Mouse (Mus musculus) myocyte (in vitro differentiated cells): ENCODE measurements at regions not wholly inside any gene's neighbourhood (a gene's known extent, or its start where the extent isn't known, plus 50 kb on each side); places are given as distances from the start of the nearest gene placed in this dataset.

Source experiments
- H3K27me3 ChIP-seq: one replicate; pipeline ENCODE4 v1.6.1; 2011; ENCODE audit not compliant: control insufficient read depth, insufficient read depth, insufficient read length
- H3K36me3 ChIP-seq: one replicate; pipeline ENCODE4 v1.6.1; 2011; ENCODE audit not compliant: control insufficient read depth, insufficient read depth
- H3K4me2 ChIP-seq: one replicate; pipeline ENCODE4 v1.6.1; 2011; ENCODE audit warnings: low read depth, control low read depth
- H3K4me3 ChIP-seq: one replicate; pipeline ENCODE4 v1.5.1; 2011; ENCODE audit warnings: mild to moderate bottlenecking, control low read depth, moderate library complexity
- H3K79me2 ChIP-seq: one replicate; pipeline ENCODE4 v1.6.1; 2011; ENCODE audit not compliant: control insufficient read depth, insufficient read depth
- H3ac ChIP-seq: one replicate; pipeline ENCODE4 v1.6.1; 2011; ENCODE audit not compliant: control insufficient read depth, insufficient read length
- CEBPB ChIP-seq: IDR thresholded peaks from 2 replicates; pipeline ENCODE4 v1.6.1; 2011; ENCODE audit warnings: mild to moderate bottlenecking, moderate library complexity; ENCODE audit not compliant: poor library complexity, insufficient read depth, severe bottlenecking
- E2F4 ChIP-seq: IDR thresholded peaks from one replicate; pipeline ENCODE4 v1.6.1; 2011; ENCODE audit warnings: mild to moderate bottlenecking, control low read depth, moderate library complexity; ENCODE audit not compliant: insufficient read depth
- MAX ChIP-seq: IDR thresholded peaks from one replicate; pipeline ENCODE4 v1.6.1; 2011; ENCODE audit warnings: low read depth, mild to moderate bottlenecking, control low read depth
- MYOD1 ChIP-seq, 3 experiments: IDR thresholded peaks; one replicate each; pipeline ENCODE4 v1.6.1; 2011; ENCODE audit warnings: control low read depth in 2 of 3, low read depth in 2 of 3, mild to moderate bottlenecking in 2 of 3, moderate library complexity in 1 of 3; ENCODE audit not compliant: insufficient read length in 2 of 3, control insufficient read depth in 1 of 3
- MYOG ChIP-seq, 3 experiments: IDR thresholded peaks; one replicate each; pipeline ENCODE4 v1.6.1; 2011; ENCODE audit warnings: control low read depth in 2 of 3, low read depth in 2 of 3, mild to moderate bottlenecking in 2 of 3; ENCODE audit not compliant: insufficient read length in 2 of 3, control insufficient read depth in 1 of 3, insufficient read depth in 1 of 3
- POLR2A ChIP-seq: IDR thresholded peaks from one replicate; pipeline ENCODE4 v1.6.1; 2011; ENCODE audit warnings: low read depth, mild to moderate bottlenecking, control low read depth, moderate library complexity; ENCODE audit not compliant: insufficient read length
- POLR2AphosphoS2 ChIP-seq: IDR thresholded peaks from one replicate; pipeline ENCODE4 v1.6.1; 2011; ENCODE audit warnings: low read depth, control low read depth; ENCODE audit not compliant: insufficient read length
- REST ChIP-seq: IDR thresholded peaks from one replicate; pipeline ENCODE4 v1.6.1; 2011; ENCODE audit warnings: mild to moderate bottlenecking, control low read depth, moderate library complexity; ENCODE audit not compliant: insufficient read depth, insufficient read length
- SRF ChIP-seq: IDR thresholded peaks from one replicate; pipeline ENCODE4 v1.6.1; 2011; ENCODE audit warnings: low read depth; ENCODE audit not compliant: control insufficient read depth, insufficient read length
- TCF12 ChIP-seq: IDR thresholded peaks from one replicate; pipeline ENCODE4 v1.6.1; 2011; ENCODE audit warnings: mild to moderate bottlenecking, control low read depth; ENCODE audit not compliant: poor library complexity, insufficient read depth, severe bottlenecking
- TCF3 ChIP-seq: IDR thresholded peaks from one replicate; pipeline ENCODE4 v1.6.1; 2011; ENCODE audit warnings: low read depth, control low read depth; ENCODE audit not compliant: insufficient read length
- USF1 ChIP-seq: IDR thresholded peaks from one replicate; pipeline ENCODE4 v1.6.1; 2011; ENCODE audit warnings: low read depth, mild to moderate bottlenecking, control low read depth, moderate library complexity

DNA sequence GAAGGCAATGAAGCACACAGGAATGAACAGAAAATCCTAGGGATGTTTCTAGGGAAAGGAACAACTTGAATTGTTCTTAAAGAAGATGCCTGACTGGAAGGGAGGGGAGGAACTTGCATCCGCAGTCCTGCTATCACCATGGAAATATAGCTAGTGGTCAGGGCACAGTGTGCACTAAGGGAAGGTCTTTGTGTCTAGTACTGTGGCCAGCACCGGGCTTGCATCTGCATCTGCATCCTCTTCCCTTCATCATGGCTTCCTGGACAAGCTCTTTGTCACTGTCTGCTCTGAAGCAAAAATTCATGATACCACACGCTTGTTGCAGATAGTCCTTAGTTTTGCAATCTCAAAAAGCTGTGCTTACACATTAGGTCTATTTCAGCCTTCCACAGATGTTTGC, 241.0 kb upstream of the Adgrl2 start:
- Histone ChIP-seq H3K36me3 (no peaks in the 10 kb centered on the region), H3K79me2 (no peaks in the 10 kb centered on the region), H3K4me3 (no peak overlapping the region), H3ac (no peak overlapping the region), H3K27me3 (no peaks in the 10 kb centered on the region), H3K4me2 (no peak overlapping the region)
- TF ChIP-seq POLR2AphosphoS2 (no peak), REST (no peak), POLR2A (no peak), USF1 (no peak), TCF3 (no peak)

DNA sequence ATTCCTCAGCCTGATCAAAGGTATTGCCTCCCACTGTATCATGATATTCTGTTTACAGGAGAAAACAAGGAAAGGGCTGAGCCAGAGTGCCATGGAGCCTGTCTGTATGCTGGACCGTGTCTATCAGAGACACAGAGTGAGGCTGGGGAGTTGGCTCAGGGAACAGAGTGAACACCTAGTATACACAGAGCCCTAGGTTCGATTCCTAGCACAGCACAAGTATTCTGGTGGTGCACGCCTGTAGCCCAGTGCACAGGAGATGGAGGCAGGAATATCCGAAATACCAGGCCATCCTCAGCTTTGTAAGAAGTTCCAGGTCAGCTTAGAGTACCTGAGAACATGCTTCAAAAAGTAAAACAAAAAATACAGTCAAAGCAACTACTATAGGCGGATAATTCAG, 237.2 kb upstream of the Adgrl2 start:
- no peaks in the 10 kb centered on the region for H3K36me3 ChIP-seq
- H3K79me2 ChIP-seq: no peaks in the 10 kb centered on the region
- H3K4me3 ChIP-seq: no peak overlapping the region
- H3K4me2 ChIP-seq: no peak overlapping the region
- no peak overlapping the region for H3ac ChIP-seq
- H3K27me3 ChIP-seq: no peaks in the 10 kb centered on the region
- TF ChIP-seq POLR2AphosphoS2 (no peak), USF1 (no peak), POLR2A (no peak), TCF12 (no peak), SRF (no peak), E2F4 (no peak), REST (no peak), TCF3 (no peak), MYOG (IDR thresholded peaks at IDR 0.05; ENCODE audit: control insufficient read depth in 1 of 3, insufficient read depth in 1 of 3, insufficient read length in 2 of 3, low read depth in 2 of 3) (no peak), CEBPB (no peak), MAX (no peak), MYOD1 (IDR thresholded peaks at IDR 0.05; ENCODE audit: control insufficient read depth in 1 of 3, insufficient read length in 2 of 3, low read depth in 2 of 3) (no peak)

DNA sequence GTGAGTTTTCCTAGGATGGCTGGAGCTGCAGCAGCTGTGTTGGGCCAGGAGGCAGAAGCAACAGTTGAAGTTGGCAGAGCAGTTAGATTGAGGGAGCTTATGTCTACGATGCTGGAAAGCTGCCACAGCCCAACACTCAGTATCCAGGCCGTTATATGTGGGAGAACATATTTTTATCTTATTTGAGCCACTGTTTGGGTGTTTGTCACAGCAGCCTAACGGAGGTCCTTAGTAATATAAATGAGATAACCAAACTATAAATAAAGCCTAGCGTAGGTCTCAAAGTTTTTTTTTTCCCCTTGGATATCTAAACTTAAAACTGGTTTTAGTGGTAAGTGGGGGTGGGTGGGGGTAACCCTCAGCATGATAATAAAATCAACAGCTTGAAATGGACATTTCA, 236.4 kb upstream of the Adgrl2 start:
- Histone ChIP-seq H3K4me2 (no peak overlapping the region), H3K79me2 (no peaks in the 10 kb centered on the region), H3ac (no peak overlapping the region), H3K27me3 (no peaks in the 10 kb centered on the region), H3K36me3 (no peaks in the 10 kb centered on the region), H3K4me3 (no peak overlapping the region)
- TF ChIP-seq E2F4 (no peak), MAX (no peak), REST (no peak), CEBPB (no peak), POLR2A (no peak), MYOG (IDR thresholded peaks at IDR 0.05; ENCODE audit: control insufficient read depth in 1 of 3, insufficient read depth in 1 of 3, insufficient read length in 2 of 3, low read depth in 2 of 3) (no peak), SRF (no peak), MYOD1 (IDR thresholded peaks at IDR 0.05; ENCODE audit: control insufficient read depth in 1 of 3, insufficient read length in 2 of 3, low read depth in 2 of 3) (no peak), TCF3 (no peak), TCF12 (no peak), POLR2AphosphoS2 (no peak), USF1 (no peak)

DNA sequence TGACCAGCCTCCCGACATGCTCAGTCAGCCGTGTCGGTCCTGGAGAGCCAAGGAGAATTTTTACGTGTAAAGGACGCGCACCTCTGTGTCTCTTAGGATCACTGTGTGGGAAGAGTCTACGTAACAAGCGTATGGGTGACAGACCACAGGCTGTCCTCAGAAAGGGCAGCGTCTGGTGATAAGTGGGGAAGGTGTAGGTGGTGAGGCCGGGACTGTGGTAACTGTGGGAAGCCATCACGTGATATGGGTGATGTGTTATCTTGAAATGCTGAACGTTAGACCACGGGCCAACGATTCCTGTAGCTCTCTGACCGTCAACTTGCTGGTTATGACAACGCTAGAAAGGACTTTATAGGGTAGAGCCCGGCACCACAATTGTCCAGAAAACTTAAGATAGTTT, 235.3 kb upstream of the Adgrl2 start:
- Histone ChIP-seq H3K4me2 (no peak overlapping the region), H3K4me3 (no peak overlapping the region), H3K36me3 (no peaks in the 10 kb centered on the region), H3K79me2 (no peaks in the 10 kb centered on the region), H3K27me3 (no peaks in the 10 kb centered on the region), H3ac (no peak overlapping the region)
- TF ChIP-seq TCF3 (no peak), MAX (no peak), REST (no peak), POLR2A (no peak), E2F4 (no peak), TCF12 (no peak), SRF (no peak), MYOD1 (IDR thresholded peaks at IDR 0.05; ENCODE audit: control insufficient read depth in 1 of 3, insufficient read length in 2 of 3, low read depth in 2 of 3) (no peak), POLR2AphosphoS2 (no peak), MYOG (IDR thresholded peaks at IDR 0.05; ENCODE audit: control insufficient read depth in 1 of 3, insufficient read depth in 1 of 3, insufficient read length in 2 of 3, low read depth in 2 of 3) (no peak), USF1 (no peak), CEBPB (no peak)

DNA sequence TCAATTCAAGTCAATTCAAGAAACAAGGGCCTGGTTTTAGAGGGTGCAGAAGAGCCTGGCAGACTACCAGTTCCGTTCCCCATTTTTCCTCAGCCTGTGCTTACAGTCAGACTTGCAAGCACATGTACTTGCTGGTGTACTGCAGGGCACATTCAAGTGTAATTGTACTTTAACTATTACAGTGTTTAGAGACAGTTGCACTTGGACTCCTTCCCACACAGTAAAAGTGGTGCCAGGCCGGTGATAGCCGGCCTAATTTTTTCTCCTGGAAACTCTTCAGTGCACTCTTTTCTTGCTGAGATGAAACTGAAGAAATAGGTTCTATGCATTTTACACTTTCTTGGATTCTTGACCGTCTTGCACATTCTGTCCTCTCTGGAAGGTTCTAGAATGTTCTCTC, 233.9 kb upstream of the Adgrl2 start:
- Histone ChIP-seq H3ac (no peak overlapping the region), H3K27me3 (no peaks in the 10 kb centered on the region), H3K4me2 (no peak overlapping the region), H3K4me3 (no peak overlapping the region), H3K79me2 (no peaks in the 10 kb centered on the region), H3K36me3 (no peaks in the 10 kb centered on the region)
- TF ChIP-seq SRF: no peak
- TF ChIP-seq TCF3: no peak
- no peak for TF ChIP-seq MAX
- no peak for TF ChIP-seq USF1
- no peak for TF ChIP-seq POLR2AphosphoS2
- no peak for TF ChIP-seq E2F4
